Mouse (Mus musculus): ENCODE data around the gene Slit3.
A peak's percentile ranks its signal among the peaks of the same experiment; 100 is the strongest.

Gene Slit3

DNA sequence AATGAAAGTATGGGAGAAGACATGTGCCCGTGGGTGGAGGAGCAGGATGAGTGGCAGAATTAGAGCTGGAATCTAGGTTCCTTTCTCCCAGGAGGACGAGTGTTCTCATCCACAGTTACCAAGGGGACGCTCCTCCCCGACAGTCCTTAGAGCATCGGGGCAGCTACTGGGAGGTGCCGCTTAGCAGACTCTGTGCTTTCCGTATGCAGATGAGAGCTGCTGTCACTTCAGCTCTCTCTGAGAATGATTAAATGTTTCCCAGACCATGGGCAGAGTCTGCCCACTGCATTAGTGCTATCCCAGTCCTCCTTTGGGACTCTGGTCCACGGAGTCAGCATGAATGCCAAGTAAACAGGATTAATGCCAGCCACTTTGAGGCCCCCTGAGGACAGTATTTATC lies 359.1 kb downstream of the Slit3 start:
- DNase-seq, result no peak

DNA sequence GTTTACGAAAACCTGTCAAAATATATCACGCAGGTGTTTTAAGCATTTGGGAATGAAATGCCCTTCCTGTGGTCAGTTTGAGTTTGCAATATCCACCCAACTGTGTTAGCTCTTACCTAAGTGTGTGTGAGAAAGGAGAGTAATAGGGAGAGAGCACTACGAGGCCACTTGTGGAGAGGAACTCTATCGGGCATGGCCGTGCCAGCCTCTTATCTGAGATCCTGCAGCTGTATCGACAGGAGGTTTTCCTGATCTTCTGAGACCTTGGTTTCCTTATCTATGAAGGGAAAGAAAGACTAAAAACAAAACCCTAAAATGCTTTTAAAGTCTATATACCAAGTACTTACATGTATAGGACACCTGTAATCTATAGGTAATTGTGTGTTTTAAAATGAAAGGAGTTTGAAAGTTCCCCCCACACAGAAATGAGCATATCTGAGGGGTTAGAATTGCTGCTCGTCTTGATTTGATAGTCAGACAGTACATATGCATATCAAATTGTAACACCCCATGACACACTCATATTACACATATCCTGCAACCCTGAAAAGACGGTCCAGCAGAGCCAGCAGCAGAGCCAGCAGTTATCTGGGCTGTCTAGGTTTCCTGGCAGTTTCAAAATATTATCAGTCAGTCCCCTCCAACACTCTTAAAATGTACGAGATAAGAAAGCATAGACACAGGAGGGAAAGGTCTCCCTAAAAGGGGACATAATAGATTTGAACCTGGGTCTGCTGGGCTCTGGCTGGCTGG lies 360.8 kb downstream of the Slit3 start:
- DNase-seq, result no peak

DNA sequence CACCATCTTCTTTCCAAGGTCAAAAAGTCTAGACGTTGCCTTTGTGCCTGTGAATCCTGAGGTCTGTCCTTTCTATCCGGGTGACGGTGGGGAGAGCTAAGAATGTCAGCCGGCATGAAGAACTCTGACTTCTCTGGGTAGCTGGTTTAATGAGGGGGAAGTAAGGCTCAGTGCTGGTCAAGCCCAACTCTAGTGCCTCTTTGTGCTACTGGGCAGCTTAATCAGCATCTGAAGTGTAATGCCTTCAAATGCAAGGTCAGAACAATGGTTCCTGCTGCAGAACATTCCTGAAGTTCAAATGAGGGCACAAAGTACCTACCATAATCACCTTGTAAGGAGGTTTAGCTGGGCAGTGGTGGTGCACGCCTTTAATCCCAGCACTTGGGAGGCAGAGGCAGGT lies 366.9 kb downstream of the Slit3 start:
- no peak for DNase-seq

DNA sequence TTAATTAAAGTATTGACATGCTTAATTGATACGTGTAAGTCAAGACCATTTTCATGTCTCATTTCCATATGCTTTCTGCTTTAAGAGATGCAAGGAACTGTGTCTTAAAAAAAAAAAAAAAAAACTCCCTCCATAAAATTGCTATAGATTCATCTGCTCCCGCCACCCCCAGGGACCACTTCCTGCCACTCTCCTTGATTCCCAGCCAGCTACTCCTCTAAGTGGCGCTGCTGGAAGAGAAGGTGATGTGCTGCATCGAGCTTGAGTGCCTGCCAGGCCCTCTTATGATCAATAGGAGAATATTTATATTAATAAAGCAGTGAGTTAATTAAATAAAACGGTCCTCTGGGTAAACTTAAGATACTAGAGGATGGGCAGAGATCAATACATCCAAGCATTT lies 370.7 kb downstream of the Slit3 start:
- no peak for DNase-seq

DNA sequence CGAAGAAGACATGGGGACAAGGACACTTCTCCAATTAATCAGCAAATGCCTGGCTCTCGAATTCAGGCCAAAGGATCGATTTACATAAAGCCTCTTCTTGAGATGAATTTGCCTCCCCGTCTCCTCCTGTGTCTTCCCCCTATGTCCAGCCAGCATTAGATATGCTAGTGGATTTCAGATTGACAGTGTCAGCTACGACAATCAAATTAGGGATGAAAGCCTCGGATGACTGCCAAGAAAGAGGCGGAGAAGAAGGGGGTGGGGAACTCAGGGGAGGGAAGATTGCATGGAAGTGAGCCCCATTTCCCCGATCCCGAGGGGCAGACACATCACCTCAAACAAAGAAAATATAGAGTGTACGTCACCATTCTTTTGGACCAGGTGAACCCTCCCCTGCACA lies 375.9 kb downstream of the Slit3 start:
- DNase-seq, result no peak

DNA sequence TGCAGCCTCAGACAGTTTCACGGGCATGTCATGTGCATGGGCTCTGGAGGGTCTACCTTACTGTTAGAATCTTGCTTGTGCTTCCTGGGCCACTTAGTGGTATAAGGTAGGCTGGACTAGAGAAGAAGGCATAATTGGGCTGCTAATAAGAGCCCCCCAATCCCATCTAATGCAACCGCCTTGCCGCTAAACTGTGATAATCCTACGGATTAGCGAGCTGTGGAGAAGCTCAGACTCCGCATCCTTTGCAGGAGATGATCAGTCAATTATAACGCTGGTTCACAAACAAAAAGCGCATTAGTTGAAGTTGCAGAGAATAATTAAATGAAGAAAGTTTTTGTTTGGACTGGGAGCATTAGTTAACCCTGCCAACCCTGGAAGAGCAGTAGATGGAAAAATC lies 376.9 kb downstream of the Slit3 start:
- DNase-seq, result no peak

DNA sequence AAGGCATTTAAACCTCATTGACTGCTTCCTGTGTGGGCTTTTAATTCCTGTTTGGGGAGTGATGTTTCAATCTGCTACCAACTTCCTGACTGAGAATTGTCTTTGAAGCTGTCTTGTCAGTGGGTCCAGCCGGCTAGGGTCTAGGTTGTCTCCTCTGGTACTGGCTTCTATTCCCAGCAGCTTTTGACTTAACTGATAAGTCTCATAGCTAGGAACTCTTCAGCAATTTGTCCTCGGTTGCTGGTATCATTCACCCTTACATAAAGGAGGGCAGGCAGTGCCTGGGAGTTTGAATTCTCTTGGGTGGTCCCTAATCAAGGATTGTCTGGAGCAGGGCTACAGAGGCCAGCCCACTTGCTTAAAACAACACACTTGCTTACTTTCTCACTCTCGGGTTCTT lies 381.1 kb downstream of the Slit3 start:
- DNase-seq, result no peak

DNA sequence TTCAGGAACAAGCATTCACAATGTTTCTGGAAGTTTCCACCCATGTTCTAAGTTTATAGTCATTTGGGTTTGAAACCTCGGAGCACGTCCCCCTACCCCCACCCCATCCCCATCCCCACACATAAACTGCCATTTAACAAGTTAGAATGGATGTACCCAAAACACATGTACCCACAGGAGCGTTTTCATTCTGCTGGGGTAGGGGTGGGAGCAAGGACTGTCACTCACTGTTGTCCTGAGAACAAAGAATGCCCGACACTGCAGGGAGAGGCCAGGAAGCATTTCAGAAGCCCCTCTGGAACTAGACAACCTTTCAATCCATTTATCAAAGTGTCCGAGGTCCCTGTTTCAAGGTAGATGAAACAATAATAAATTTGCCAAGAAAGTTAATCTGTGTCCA lies 383.0 kb downstream of the Slit3 start:
- DNase-seq, result no peak

DNA sequence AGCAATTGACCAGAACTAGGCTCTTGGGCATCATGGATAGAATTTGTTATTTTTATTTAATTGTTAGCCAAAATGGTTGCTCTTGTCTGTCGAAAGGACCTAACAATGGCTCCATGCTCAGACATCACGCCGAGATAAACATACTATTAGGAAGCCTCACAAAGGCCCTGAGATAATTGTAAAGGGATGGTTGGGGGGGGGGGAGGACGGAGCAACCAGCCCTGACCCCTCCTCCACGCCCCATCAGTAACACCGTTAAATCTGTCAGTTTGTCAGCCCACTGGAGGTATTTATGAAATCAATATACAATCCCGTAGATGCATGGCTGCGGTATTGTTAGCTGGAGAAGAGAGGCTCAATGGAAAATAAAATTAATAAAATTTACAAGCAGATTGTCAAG lies 383.9 kb downstream of the Slit3 start:
- DNase-seq, result no peak

DNA sequence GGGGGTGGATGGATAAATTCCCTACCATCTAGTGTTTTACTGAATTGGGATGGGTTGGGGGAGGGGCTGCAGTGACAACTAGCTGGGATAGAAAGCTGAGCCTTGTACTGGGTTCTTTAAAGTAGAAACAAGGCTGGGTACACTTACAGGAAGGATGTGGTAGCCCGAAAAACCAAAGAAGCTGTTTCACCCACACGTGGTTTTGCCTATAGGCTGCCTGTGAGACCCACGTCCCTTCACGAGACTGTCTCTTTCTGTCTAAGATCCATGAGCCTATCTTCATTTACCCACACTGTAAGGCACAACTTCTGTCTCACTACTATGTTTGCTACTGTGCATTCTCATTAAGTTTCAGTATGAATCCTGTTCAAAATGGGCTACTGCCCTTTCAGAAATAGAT lies 384.3 kb downstream of the Slit3 start:
- peak; percentile 46 for DNase-seq

DNA sequence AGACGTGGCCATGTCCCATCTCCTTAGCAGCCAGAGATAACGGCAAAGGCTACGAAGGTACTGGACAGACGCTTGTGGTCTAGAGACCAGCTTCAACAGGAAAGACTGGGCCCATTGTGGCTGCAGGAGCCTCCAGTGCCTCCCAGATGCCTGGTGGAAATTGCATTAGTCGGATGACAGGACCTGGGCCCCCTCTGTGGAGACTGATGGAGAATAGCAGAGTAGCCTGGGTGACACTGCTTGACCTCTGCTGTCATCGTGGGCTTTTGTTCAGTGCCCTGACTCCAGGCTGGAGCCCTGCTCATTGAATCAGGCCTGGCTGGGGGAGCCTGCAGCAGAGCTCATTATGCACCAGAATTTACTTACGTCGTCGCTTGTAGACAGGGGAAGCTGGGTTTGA lies 384.8 kb downstream of the Slit3 start:
- DNase-seq, result peak; percentile 9

DNA sequence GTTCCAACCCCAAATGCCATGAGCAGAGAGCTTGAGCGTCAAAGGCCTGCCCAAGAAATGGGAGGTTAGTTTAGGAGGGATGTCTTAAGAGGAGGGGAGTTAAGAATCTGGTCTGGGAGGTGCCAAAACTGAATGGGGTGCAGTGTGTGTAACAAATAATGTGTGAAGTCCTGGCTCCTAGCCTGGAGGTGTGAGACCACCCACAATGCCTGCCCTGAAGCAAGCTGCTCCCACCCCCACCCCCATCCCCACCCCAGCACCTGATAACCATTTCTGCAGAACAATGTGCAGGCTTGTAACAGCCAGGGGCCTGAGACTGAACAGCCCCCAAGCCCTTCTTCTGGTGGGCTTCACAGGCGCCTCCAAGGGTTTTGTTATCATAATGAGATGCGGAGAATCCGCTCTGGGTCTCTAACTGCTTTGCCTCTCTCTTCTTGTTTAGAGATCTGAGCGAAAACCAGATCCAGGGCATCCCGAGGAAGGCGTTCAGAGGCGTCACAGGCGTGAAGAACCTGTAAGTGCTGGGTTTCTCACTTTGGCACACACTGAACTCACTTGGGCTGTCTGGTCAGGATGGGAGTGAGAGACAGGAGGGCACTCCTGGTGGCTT lies 386.9 kb downstream of the Slit3 start:
- no peak for DNase-seq

DNA sequence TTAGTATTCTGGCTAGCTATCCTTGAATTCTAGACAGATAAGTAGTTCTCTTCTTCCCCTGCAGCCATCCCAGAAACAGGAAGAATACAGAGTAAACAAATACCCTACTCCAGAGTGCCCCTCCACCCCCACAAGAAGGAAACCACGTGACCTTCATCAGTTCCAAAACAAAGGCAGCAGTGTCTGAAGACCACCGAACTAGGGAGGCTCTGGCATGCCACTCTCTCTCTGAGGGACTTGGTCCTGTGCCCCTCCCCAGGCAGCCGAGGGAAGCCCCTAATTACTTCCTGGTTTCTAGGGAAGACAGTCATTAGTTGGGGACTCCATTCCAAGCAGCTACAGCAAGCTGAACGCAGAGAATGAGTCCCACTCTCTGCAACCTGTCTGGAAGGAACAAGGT lies 391.7 kb downstream of the Slit3 start:
- DNase-seq, result no peak

DNA sequence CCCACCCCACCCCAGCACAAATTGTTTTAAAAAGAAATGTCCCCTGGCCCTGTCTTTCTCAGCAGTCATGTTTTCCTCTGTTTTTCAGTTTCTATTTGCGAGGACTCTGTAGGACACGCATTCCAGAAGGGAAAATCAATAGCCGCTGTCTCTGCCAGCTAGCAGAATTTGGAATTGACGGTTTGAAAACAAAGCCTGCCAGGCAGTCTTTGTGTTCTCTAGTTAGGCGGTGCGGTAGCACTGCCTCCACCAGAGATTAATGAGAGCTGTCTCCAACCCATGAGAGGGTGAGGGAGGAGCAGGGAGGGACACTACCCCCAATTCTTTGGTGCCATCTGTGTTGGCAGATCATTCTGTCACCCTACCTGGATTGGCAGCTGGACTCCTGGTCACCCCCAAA lies 392.3 kb downstream of the Slit3 start:
- DNase-seq, result no peak

DNA sequence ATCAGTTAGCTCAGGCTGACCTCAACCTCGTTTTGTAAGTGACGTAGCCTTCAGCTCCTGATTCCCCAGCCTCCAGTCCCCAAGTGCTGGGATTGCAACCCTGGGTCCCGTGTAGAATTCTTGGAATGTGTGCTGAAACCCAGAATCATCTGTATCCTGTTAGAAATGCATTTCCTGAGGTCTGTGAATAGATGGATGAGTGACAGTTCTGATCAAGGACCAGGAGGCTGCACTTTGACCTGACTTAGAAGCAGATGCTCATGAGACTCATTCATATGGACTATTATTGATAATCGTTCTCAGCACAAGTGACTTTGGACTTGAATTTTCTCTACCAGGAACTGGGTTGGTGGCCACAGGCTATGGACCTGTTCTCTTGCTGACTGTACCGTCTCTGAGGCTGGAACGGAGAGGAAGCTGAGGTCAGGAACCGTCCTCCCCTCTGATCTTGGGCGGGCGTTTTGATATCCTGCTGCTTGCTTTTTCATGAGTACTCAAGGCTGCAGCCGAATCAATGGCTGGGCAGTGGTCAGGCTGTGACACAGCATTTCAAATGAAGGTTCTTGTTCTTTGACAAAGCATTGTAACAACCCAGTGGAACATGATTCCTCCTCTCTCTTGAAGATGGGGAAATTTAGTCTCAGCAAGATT lies 401.9 kb downstream of the Slit3 start:
- DNase-seq, result no peak

DNA sequence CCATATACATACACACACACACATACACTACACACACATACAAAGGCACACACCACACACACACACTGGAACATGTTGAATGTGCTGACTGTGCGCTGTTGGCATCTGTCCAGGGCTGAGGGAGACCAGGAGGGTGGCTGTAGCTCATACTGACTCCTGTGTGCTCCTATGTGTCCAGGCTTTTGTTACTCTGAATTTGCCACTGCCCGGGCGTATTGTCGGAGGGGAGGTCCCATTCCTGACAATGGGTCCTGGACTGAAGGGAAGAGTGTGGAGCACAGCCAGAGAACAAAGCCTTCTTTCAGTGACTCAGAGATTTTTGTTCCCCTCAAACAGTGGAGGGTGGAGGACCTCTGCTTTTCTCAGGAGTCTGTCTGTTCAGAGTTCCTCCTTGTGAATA lies 402.7 kb downstream of the Slit3 start:
- DNase-seq, result no peak

DNA sequence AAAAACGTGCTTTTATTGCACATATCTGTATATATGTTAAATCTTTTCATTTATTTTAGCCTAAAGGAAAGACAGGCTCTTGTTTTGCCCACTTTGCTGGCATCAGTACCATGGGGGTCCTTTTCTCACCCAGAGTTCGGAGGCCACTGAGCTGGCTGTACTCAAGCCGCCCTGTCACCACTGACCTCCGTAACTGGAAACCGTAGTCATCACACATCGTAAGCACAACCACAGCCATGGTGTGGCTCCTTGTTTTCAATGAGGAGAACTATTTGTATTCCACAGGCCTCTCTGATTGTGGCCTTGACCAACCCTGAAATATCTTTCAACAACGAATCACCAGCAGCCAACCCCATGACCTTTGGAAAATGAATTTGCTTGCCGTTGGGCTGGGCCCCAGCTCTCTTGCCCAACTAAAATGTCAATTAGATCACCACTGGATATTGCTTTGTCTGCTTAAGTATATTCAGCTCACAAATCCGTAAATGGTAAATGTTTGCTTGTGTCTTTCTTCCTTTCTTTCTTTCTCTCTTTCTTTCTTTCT lies 405.3 kb downstream of the Slit3 start:
- no peak for DNase-seq

DNA sequence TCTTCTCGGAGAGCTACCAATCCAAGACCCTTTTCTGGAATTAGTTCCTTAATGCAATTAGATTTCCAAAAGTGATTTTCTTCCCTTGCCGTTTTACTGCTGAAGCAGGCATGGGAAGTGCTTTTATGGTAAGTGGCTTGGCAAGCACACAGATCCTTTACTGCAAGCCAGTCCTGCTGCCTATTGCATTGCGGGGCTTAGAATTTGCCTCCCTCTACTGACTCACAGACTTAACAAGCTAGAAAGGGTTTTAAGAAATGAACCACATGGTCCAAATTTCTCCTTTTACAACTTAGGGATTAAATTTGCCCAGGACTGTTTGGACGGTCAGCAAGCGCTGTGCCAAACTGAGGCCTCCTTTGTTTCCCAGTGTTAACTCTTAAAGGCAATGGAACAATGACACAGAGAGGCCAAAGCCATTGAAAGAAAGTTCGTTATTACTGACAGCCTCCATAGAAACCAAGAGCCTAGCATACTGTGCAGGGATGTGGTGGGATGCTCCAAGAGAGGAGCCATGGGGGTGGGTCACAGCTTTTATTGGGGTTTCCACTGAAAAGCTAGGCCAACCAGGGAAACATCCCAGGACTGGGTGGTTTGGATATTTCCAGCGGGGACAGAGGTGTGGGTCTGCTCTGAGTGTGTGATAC lies 406.9 kb downstream of the Slit3 start:
- DNase-seq, result no peak

DNA sequence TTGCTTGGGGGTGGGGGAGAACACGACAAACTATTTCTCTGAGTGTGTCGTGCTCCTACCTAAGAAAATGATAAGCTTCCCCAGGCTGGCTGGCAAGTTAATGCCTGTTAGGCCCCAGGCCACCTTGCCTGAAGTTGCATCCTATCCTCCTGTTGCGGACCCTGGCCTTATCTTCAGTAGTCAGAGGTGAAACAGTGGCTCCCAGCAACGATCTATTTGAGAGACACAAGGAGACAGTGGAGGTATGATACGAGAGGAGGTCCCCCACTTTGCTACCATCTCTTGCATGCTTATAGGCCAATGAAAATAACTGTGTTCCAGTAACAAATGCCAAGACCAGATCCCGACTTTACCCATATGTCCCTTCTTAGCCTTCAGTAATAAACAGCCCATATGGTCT lies 414.0 kb downstream of the Slit3 start:
- DNase-seq, result no peak

DNA sequence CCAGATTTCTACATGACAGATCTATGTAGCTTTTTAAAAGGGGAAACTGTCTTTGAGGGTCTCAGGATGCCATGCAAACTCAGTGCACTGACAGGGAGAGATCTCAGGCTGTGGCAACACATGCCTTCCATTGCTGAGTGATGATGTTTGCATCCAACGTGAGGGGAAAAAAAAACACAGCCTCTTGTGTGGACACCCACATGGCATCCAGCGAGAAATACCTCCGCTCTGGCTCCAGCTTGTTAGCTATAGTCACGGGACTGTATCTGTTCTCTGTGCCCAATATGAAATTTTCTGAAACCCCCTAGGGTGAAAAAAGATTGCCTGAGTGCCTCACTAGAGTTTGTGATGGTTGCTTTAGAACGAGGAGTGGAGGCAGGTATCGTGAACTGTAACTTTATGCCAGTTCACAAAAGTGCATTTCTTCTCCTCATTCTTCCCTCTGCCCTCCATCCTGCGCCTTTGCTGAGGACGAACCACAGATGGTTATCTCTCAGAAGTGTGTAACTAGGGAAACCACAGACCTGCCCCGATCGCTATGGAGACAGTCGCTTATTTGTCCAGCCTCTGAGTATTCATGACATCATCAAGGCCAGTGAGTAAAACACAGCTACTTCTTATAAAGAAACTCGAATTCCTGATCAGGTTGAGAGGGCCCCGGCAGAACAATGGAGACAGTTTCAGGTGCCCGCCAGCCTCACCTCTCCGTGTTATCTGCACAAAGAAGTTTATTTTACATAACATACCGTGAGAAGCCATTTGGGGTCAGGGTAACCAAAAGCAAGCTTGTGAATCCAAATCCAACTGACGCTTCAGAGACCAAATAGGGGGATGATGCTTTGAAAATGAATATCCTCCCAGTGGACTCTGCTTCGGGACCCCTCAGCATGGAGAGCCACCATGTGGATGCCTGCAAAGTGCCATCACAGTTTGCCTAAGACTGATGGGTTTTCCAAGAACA lies 416.4 kb downstream of the Slit3 start:
- no peak for DNase-seq

DNA sequence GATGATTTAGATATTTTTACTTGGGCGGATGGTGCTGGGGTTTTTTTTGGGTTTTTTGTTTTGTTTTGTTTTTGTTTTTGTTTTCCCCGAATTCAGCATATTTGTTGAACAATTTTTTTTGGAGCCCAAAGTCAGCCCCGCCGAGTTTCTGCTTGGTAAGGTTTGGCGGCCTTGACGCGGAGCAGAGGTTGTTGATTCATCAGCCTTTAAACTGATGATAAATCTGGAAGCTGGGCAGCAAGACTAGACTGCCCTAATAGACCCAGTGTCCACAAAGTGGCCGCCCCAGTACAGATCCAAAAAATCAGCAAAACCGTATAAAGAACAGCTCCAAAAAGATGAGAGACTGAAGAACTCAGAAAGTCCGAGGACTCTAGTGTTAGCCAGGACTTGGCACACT lies 421.7 kb downstream of the Slit3 start:
- DNase-seq, result no peak

All from thymus, postnatal 4 days (tissue).